Mouse (Mus musculus) bone marrow, adult 2 months (tissue): ENCODE data around the gene Krt86. TPM values are rescaled to one million over a fixed set of nuclear protein-coding genes. Genes with fewer than 3 reads are reported as not detected.
A peak's percentile ranks its signal among the peaks of the same experiment; 100 is the strongest.

Source experiments
- H3K27ac ChIP-seq: fragments of 200-500 bp; 2 replicates; pipeline ENCODE4 v1.5.1; 2012; ENCODE audit warnings: low read depth, mild to moderate bottlenecking, control low read depth, inconsistent platforms, low read length; ENCODE audit not compliant: control insufficient read depth, poor library complexity, insufficient read depth
- H3K4me1 ChIP-seq: fragments of 200-500 bp; 2 replicates; pipeline ENCODE4 v1.6.1; 2011; ENCODE audit warnings: low read length; ENCODE audit not compliant: control insufficient read depth, insufficient read depth
- H3K4me3 ChIP-seq: fragments of 200-500 bp; replicated peaks from 2 replicates; pipeline ENCODE3; 2011; ENCODE audit warnings: mild to moderate bottlenecking, low read depth, low read length, control low read depth; ENCODE audit not compliant: control insufficient read depth
- CTCF ChIP-seq: fragments of 200-500 bp; IDR thresholded peaks from 2 replicates; pipeline ENCODE4 v1.5.1; 2011; ENCODE audit warnings: low read length, control low read depth; ENCODE audit not compliant: control insufficient read depth, insufficient read depth
- POLR2A ChIP-seq: fragments of 200-500 bp; IDR thresholded peaks from 2 replicates; pipeline ENCODE4 v1.6.1; 2011; ENCODE audit warnings: low read depth, mild to moderate bottlenecking, control low read depth, low read length, borderline replicate concordance; ENCODE audit not compliant: control insufficient read depth
- WGBS: fragments of 180-500 bp; shearing (Covaris S2); methylation state at CpG from one replicate; pipeline ENCODE4 v1.1.7; 2018; 5-methylcytosine and 5-hydroxymethylcytosine counted together
- polyA plus RNA-seq: library from polyadenylated mRNA; stranded (reverse); fragments of >200 nt; gene quantifications from 2 replicates; pipeline ENCODE4 v1.2.4, GENCODE M21; 2011; ENCODE audit warnings: low replicate concordance; ENCODE audit not compliant: missing spikeins, insufficient read depth, insufficient read length

Gene Krt86
- polyA plus RNA-seq, 1 experiment = 1.6 TPM

DNA sequence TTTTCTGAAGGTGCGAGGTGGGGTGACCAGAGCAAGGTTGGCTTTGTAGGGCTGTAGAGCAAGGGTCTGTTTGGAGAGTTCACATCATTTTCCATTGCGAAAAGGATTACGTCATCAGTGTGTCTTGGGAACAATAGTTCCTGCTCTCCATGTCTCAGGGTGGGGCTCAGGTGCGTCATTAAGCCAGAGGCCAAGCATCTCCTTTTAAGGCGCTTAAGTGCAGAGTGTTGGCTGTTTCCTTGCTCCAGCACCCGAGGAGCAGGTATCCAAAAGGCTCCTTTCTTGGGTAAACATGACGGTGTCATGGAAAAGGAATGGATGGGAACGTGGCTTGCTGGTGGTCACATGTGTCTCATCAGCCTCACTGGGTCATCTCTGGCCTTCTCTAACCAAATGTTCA is 18.5 kb upstream of the Krt86 start:
- H3K27ac ChIP-seq = no peak overlapping the region
- TF ChIP-seq POLR2A (no peak), CTCF (no peak)
- H3K4me3 ChIP-seq = no peak overlapping the region
- no peaks in the 10 kb centered on the region for H3K4me1 ChIP-seq
- WGBS = 79% methylated on average over 8 of the region's 8 CpGs

DNA sequence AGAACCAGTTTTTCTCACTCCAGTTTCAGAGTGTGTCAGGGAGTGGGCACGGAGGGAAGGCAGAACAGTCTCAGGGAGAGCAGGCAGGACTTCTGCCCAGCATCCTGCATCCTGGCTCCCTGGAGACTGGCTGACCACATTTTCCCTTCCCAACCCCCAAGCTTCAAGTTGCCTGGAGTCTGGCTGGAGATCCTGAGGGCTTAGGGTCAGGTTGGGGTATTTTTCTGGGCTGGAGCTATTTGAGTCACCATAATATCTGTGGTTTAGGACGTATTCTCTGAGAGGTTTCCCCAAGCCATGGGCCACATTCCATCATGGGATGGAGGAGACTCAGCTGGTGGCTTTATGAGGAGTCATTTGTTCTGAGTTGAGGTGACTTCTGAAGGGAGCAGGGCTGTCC is 18.0 kb upstream of the Krt86 start:
- no peak overlapping the region for H3K27ac ChIP-seq
- TF ChIP-seq CTCF = no peak
- no peak for TF ChIP-seq POLR2A
- H3K4me3 ChIP-seq = no peak overlapping the region
- H3K4me1 ChIP-seq = no peaks in the 10 kb centered on the region
- WGBS = 76% methylated on average over 2 of the region's 2 CpGs

- WGBS = 82% methylated on average over 6 of the region's 6 CpGs
- Histone ChIP-seq H3K27ac (no peak overlapping the region), H3K4me3 (no peak overlapping the region), H3K4me1 (no peaks in the 10 kb centered on the region)
- TF ChIP-seq CTCF (no peak), POLR2A (no peak)
These were observed 17.4 kb upstream of the Krt86 start for GRCm38 (mm10) chr15:101455891-101456290.

DNA sequence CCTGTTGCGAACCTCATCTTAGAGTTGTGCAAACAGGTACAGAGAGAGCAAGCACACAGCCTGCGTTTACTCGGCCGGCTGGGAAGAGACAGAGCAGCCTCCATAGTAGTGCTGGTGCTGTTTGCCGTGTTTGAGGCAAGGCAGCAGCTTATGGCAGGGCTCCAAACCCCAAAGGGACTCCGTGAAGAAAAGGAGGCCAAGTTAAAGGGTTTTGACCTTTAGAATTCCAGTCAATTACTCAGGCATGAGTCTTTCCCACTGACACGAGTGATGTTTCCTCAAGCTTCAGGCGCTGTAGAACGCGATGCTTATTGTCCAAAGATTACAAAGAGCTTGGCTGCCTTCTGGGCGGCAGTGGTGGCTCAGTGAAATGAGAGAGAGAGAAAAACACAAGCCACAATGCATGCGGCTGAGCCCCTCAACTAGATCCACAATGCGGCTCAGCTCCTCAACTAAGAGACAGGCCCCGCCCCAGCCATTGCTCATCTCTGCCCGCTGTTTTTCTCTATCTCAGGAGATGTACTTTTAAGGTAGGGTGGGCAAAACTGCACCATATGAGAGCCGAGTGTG is 14.8 kb upstream of the Krt86 start:
- TF ChIP-seq POLR2A (no peak), CTCF (no peak)
- no peak overlapping the region for H3K4me3 ChIP-seq
- H3K4me1 ChIP-seq = no peaks in the 10 kb centered on the region
- WGBS = 69% methylated on average over 16 of the region's 16 CpGs
- H3K27ac ChIP-seq = no peak overlapping the region

GRCm38 (mm10) chr15:101459283-101459682 is 14.0 kb upstream of the Krt86 start:
- no peak overlapping the region for H3K4me3 ChIP-seq
- H3K27ac ChIP-seq = no peak overlapping the region
- H3K4me1 ChIP-seq = no peaks in the 10 kb centered on the region
- TF ChIP-seq CTCF (peak; percentile 45), POLR2A (no peak)
- WGBS = 79% methylated on average over 14 of the region's 14 CpGs

DNA sequence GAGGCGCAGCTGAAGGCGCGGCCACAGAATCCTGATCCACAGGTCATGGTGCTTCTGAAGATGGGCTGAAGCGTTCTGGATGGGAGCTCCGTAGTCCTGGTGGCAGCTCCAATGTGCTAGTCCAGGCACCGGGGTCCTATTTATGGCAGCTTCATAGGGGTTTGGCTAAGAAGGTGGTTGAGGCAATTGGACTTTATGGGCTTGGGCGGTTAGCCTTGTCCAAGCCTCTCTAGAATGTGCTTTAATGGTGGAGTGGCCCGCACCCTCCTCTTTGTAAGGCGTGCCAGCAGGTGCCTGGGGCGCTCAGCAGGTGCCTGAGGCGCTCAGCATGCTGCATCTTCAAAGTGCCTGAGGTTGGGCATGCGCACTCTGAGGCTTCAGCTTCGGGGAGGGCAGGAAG is 9.6 kb upstream of the Krt86 start, which contains the start of gene Krt81:
Gene Krt81, minus strand, starts transcription at position 101 of the 400 bp plus-strand sequence.
- 85% methylated on average over 13 of the region's 13 CpGs for WGBS
- H3K4me1 ChIP-seq = peaks cover 2% of the 10 kb centered on the region; the same call in 1 of the 2 replicates
- no peak for TF ChIP-seq POLR2A
- no peak for TF ChIP-seq CTCF
- no peak within 1 kb of the TSS for H3K27ac ChIP-seq
- no peak within 1 kb of the TSS for H3K4me3 ChIP-seq

- Histone ChIP-seq H3K4me3 (peak overlapping the region; percentile 45), H3K27ac (no peak overlapping the region; the same call in 1 of the 2 replicates), H3K4me1 (peaks cover 2% of the 10 kb centered on the region; the same call in 1 of the 2 replicates)
- TF ChIP-seq POLR2A (no peak), CTCF (no peak)
- 27% methylated on average over 4 of the region's 4 CpGs for WGBS
These were observed 4.2 kb upstream of the Krt86 start for GRCm38 (mm10) chr15:101469093-101469492.

DNA sequence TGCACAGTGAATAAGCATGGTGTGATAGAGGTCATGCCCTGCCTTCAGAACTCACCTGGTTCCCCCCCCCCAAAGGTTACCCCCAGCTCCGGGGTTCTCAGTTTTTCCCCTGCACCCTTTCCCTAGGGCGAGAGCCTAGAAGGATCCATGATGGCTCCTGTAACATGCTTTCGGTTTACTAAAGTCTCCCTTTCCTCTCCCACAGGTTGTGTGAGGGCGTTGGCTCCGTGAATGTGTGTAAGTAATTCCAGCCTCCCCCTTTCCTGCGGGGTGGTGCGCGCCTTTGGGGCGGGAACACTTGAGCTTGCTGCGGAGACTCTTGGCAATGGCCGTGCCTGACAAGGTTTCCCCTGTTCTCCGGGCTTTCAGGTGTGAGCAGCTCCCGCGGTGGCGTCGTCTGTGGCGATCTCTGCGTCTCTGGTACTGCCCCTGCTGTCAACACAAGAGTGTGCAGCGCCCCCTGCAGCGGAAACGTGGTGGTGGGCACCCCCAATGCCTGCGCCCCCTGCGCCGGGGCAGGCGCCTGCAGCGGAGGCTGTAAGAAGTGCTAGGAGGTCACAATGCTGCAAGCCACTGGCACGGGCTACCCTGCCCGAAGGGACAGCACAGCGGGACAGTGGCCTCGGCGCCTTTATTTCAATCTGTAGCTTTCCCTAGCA is 5.9 kb downstream of the Krt86 start:
- peaks cover 1% of the 10 kb centered on the region for H3K4me1 ChIP-seq
- H3K27ac ChIP-seq = no peak overlapping the region
- 6% methylated on average over 31 of the region's 31 CpGs for WGBS
- TF ChIP-seq POLR2A (no peak), CTCF (peak; percentile 44)
- peak overlapping the region; percentile 26 for H3K4me3 ChIP-seq
